Mouse (Mus musculus) thymus, postnatal 14 days (tissue): ENCODE measurements around the gene Atp2c2.

Source experiments
- DNase-seq: peaks from one replicate; pipeline ENCODE4 v3.0.0; 2021

The Atp2c2 gene

GRCm38 (mm10) chr8:119699549-119700134 is at the start of gene Atp2c2:
TSS of gene Atp2c2 (plus strand) at chr8:119700009.
- no peak for DNase-seq

- no peak for DNase-seq
Measured at GRCm38 (mm10) chr8:119651324-119651723, 48.5 kb upstream of the Atp2c2 start.

- DNase-seq: peak; percentile 32
Measured at GRCm38 (mm10) chr8:119656709-119657464, 42.9 kb upstream of the Atp2c2 start.

- no peak for DNase-seq
Measured at GRCm38 (mm10) chr8:119661081-119661480, 38.7 kb upstream of the Atp2c2 start.

GRCm38 (mm10) chr8:119661892-119662291 is 37.9 kb upstream of the Atp2c2 start:
- DNase-seq: no peak

GRCm38 (mm10) chr8:119663440-119663839 is 36.4 kb upstream of the Atp2c2 start:
- DNase-seq: no peak

GRCm38 (mm10) chr8:119665270-119665669 is 34.5 kb upstream of the Atp2c2 start:
- no peak for DNase-seq

- DNase-seq: no peak
Measured at GRCm38 (mm10) chr8:119666219-119666951, 33.4 kb upstream of the Atp2c2 start, which contains the start of gene Wfdc1. TSS of gene Wfdc1 (plus strand) at chr8:119666365.

GRCm38 (mm10) chr8:119668447-119668846 is 31.4 kb upstream of the Atp2c2 start:
- no peak for DNase-seq

- DNase-seq: peak; percentile 26
Measured at GRCm38 (mm10) chr8:119669284-119669683, 30.5 kb upstream of the Atp2c2 start.

- no peak for DNase-seq
Measured at GRCm38 (mm10) chr8:119670419-119671091, 29.3 kb upstream of the Atp2c2 start.

- no peak for DNase-seq
Measured at GRCm38 (mm10) chr8:119673976-119674555, 25.7 kb upstream of the Atp2c2 start.

GRCm38 (mm10) chr8:119675457-119675856 is 24.4 kb upstream of the Atp2c2 start:
- no peak for DNase-seq

GRCm38 (mm10) chr8:119676389-119676788 is 23.4 kb upstream of the Atp2c2 start:
- DNase-seq: peak; percentile 87

GRCm38 (mm10) chr8:119678138-119678843 is 21.5 kb upstream of the Atp2c2 start:
- peak; percentile 43 for DNase-seq

- DNase-seq: no peak
Measured at GRCm38 (mm10) chr8:119679184-119679583, 20.6 kb upstream of the Atp2c2 start.

- no peak for DNase-seq
Measured at GRCm38 (mm10) chr8:119690602-119691001, 9.2 kb upstream of the Atp2c2 start.

- no peak for DNase-seq
Measured at GRCm38 (mm10) chr8:119691989-119692388, 7.8 kb upstream of the Atp2c2 start.

GRCm38 (mm10) chr8:119694696-119695095 is 5.1 kb upstream of the Atp2c2 start:
- no peak for DNase-seq

- DNase-seq: no peak
Measured at GRCm38 (mm10) chr8:119697163-119697562, 2.6 kb upstream of the Atp2c2 start.

GRCm38 (mm10) chr8:119698960-119699359 is 849 bp upstream of the Atp2c2 start:
- DNase-seq: peak; percentile 72

GRCm38 (mm10) chr8:119702965-119703364 is 3.2 kb downstream of the Atp2c2 start:
- DNase-seq: no peak
